Mouse (Mus musculus) cerebral cortex, adult 2 months (tissue): ENCODE results near the gene Smpd2.

ENCODE experiments used
- WGBS: fragments of 180-500 bp; shearing (Covaris S2); methylation state at CpG from one replicate; pipeline ENCODE4 v1.1.7; 2018; 5-methylcytosine and 5-hydroxymethylcytosine counted together

The Smpd2 gene

GRCm38 (mm10) chr10:41450780-41451522 is 39.2 kb downstream of the Smpd2 start:
- 51% methylated on average over 18 of the region's 18 CpGs for WGBS

- 2% methylated on average over 49 of the region's 49 CpGs for WGBS
Measured at GRCm38 (mm10) chr10:41450137-41450670, 40.0 kb downstream of the Smpd2 start, which contains the start of gene Zbtb24. Zbtb24 (plus strand) TSS chr10:41450383.

DNA sequence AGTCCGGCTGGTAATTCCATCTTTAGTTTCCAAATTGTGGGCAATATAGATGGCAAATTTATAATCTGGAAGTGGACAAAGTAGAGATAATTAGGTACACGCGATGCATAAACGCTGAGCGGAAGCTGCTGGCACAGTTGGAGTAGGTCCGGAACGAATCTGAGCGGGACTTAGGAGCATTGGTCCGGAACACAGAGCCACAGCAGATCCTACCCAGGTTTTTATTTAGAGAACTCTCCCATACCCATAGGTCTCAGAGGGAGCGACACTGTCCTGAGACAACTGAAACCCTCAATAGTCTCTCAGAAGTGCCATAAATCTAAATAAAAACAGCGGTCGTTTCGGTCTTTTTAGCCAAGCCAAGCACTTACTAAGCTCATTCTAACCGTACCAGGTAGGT is 40.5 kb downstream of the Smpd2 start:
- 8% methylated on average over 14 of the region's 14 CpGs for WGBS

DNA sequence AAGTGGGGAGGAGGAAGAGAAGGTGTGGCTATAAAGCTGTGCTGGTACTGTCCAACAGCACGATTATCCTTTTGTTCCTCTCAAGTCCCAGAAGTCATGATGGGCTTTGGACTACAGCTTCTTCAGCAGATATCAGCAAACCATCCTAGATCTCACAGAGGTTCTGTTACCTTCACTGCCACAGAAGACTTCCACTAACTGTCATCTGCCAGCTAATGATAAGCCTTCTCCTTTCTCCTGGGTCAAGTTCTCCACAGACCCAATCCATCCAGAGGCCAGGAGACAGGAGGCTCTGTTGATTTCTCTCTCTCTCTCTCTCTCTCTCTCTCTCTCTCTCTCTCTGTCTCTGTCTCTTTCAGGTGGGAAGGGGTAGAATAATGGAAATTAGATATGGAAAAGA is 42.0 kb downstream of the Smpd2 start:
- WGBS: 74% methylated on average over 1 of the region's 1 CpGs
